Mouse (Mus musculus) thymus, postnatal 14 days (tissue): ENCODE measurements around the gene Jup.
"Not testable (repeated sequence)": the region's sequence is repeated elsewhere in the genome, so short reads cannot be mapped to it uniquely, and the experiment has no call there.

Experiments
- DNase-seq: peaks from one replicate; pipeline ENCODE4 v3.0.0; 2021

Gene Jup

GRCm38 (mm10) chr11:100387589-100388375, 9.8 kb downstream of the Jup start:
- no peak for DNase-seq

- DNase-seq, result no peak
These were observed 10.5 kb downstream of the Jup start for GRCm38 (mm10) chr11:100387111-100387510.

- no peak for DNase-seq
These were observed 11.0 kb downstream of the Jup start for GRCm38 (mm10) chr11:100386586-100386985.

GRCm38 (mm10) chr11:100385016-100385415, 12.5 kb downstream of the Jup start:
- no peak for DNase-seq

GRCm38 (mm10) chr11:100382682-100383081, 14.9 kb downstream of the Jup start:
- DNase-seq, result no peak

- no peak for DNase-seq
These were observed 18.3 kb downstream of the Jup start for GRCm38 (mm10) chr11:100379311-100379710.

- no peak for DNase-seq
These were observed 19.1 kb downstream of the Jup start for GRCm38 (mm10) chr11:100378446-100378845.

- DNase-seq, result no peak
These were observed 19.6 kb downstream of the Jup start for GRCm38 (mm10) chr11:100377989-100378388.

GRCm38 (mm10) chr11:100376746-100377389, 20.7 kb downstream of the Jup start:
- DNase-seq, result no peak

GRCm38 (mm10) chr11:100376005-100376404, 21.6 kb downstream of the Jup start:
- no peak for DNase-seq

GRCm38 (mm10) chr11:100375127-100375526, 22.4 kb downstream of the Jup start:
- DNase-seq, result no peak

GRCm38 (mm10) chr11:100371981-100372558, 25.5 kb downstream of the Jup start:
- DNase-seq, result no peak

GRCm38 (mm10) chr11:100369822-100370221, 27.7 kb downstream of the Jup start:
- DNase-seq, result no peak

GRCm38 (mm10) chr11:100369145-100369544, 28.4 kb downstream of the Jup start:
- DNase-seq, result no peak

- peak; percentile 76 for DNase-seq
These were observed 34.5 kb downstream of the Jup start for GRCm38 (mm10) chr11:100362979-100363562.

- DNase-seq, result peak; percentile 80
These were observed 35.2 kb downstream of the Jup start for GRCm38 (mm10) chr11:100362209-100362978.

- not testable (repeated sequence) for DNase-seq
These were observed 36.5 kb downstream of the Jup start for GRCm38 (mm10) chr11:100361059-100361458.

- DNase-seq, result no peak
These were observed 37.4 kb downstream of the Jup start for GRCm38 (mm10) chr11:100360175-100360574.

- no peak for DNase-seq
These were observed 40.2 kb downstream of the Jup start for GRCm38 (mm10) chr11:100357408-100357807.

- DNase-seq, result no peak
These were observed 40.7 kb downstream of the Jup start for GRCm38 (mm10) chr11:100356819-100357211.

- peak; percentile 69 for DNase-seq
These were observed 41.4 kb downstream of the Jup start, which contains the start of gene Hap1 for GRCm38 (mm10) chr11:100355972-100356818. TSS of gene Hap1 (minus strand) at chr11:100356128.
